Mouse (Mus musculus): Measurements from ENCODE around the gene Myo1b.

DNA sequence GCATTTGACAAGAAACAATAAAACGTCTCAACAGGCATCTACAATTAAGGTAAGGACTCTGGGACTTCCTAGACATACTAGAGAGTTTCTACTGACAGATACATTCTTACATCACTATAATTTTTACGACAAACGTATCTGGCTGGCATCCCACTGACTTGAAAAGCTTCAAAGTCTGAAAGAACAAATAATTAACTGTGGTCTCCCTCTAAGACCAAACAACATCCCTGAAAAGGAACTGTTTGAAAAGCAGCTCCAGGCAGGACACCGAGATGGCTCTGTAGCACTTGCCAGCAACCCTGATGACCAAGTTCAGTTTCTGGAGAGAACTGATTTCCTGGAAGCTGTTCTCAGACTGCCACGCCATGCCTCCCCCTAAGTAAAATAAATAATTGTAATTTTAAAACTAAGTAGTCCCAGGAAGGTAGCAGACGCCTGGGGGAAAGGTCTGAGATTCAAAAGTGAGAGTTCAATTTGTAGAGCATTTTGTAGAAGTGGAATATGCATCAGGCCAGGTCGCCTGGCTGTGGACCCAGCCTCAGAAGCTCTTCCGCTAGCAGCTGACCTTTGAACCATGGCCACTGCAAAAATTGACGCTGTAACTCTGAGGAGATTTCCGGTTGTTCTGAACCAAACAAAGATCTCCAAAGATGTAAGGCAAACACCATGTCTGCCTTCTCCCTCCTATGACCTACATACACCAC is 60.2 kb downstream of the Myo1b start:
- TF ChIP-seq CTCF (IDR thresholded peaks at IDR 0.05; ENCODE audit: low read depth) (no peak), EP300 (optimal IDR thresholded peaks at IDR 0.05) (no peak)
